Mouse (Mus musculus) embryonic fibroblast, embryonic 13.5 days (primary cell): Measurements from ENCODE around the gene Atp1a1. TPM values are rescaled to one million over a fixed set of nuclear protein-coding genes. Genes with fewer than 3 reads are reported as not detected.

ENCODE experiments used
- H3K27ac ChIP-seq: 2 replicates; pipeline ENCODE4 v1.5.1; 2012; ENCODE audit warnings: low read length, control low read depth, inconsistent platforms; ENCODE audit not compliant: insufficient read depth
- H3K4me1 ChIP-seq: 2 replicates; pipeline ENCODE4 v1.6.1; 2011; ENCODE audit warnings: low read length; ENCODE audit not compliant: control insufficient read depth, insufficient read depth
- H3K4me3 ChIP-seq: 2 replicates; pipeline ENCODE4 v1.5.1; 2011; ENCODE audit warnings: mild to moderate bottlenecking, control low read depth, low read length; ENCODE audit not compliant: insufficient read depth
- CTCF ChIP-seq: IDR thresholded peaks from 2 replicates; pipeline ENCODE4 v1.5.1; 2011; ENCODE audit warnings: mild to moderate bottlenecking, control low read depth, low read length, moderate library complexity, borderline replicate concordance; ENCODE audit not compliant: insufficient read depth
- POLR2A ChIP-seq: IDR thresholded peaks from 2 replicates; pipeline ENCODE4 v1.6.1; 2011; ENCODE audit warnings: low read depth, mild to moderate bottlenecking, control low read depth, low read length, moderate library complexity
- polyA plus RNA-seq: library from polyadenylated mRNA; stranded (reverse); fragments of >200 nt; gene quantifications from 2 replicates; pipeline ENCODE4 v1.2.4, GENCODE M21; 2011; ENCODE audit warnings: low read depth; ENCODE audit not compliant: missing spikeins, insufficient read length

The Atp1a1 gene
- polyA plus RNA-seq, 1 experiment, result 211 TPM

- no peak overlapping the region for H3K27ac ChIP-seq
- H3K4me3 ChIP-seq, result no peak overlapping the region
- TF ChIP-seq POLR2A, result no peak
- no peak for TF ChIP-seq CTCF
- H3K4me1 ChIP-seq, result no peaks in the 10 kb centered on the region
These were observed 12.5 kb upstream of the Atp1a1 start for GRCm38 (mm10) chr3:101617007-101617406.

- H3K4me3 ChIP-seq, result no peak overlapping the region
- H3K27ac ChIP-seq, result no peak overlapping the region
- TF ChIP-seq POLR2A, result no peak
- no peaks in the 10 kb centered on the region for H3K4me1 ChIP-seq
These were observed 11.4 kb upstream of the Atp1a1 start for GRCm38 (mm10) chr3:101615856-101616255.

GRCm38 (mm10) chr3:101611813-101612491, 7.5 kb upstream of the Atp1a1 start:
- no peak overlapping the region for H3K4me3 ChIP-seq
- H3K4me1 ChIP-seq, result no peaks in the 10 kb centered on the region
- TF ChIP-seq CTCF, result no peak
- H3K27ac ChIP-seq, result no peak overlapping the region

- no peaks in the 10 kb centered on the region for H3K4me1 ChIP-seq
- no peak overlapping the region for H3K4me3 ChIP-seq
- no peak overlapping the region for H3K27ac ChIP-seq
- TF ChIP-seq POLR2A (no peak), CTCF (no peak)
These were observed 6.7 kb upstream of the Atp1a1 start for GRCm38 (mm10) chr3:101611012-101611812.

GRCm38 (mm10) chr3:101609302-101609701, 4.8 kb upstream of the Atp1a1 start:
- no peak overlapping the region for H3K4me3 ChIP-seq
- no peak overlapping the region for H3K27ac ChIP-seq
- H3K4me1 ChIP-seq, result no peaks in the 10 kb centered on the region
- TF ChIP-seq CTCF, result no peak
- TF ChIP-seq POLR2A, result no peak

GRCm38 (mm10) chr3:101606861-101607455, 2.5 kb upstream of the Atp1a1 start:
- Histone ChIP-seq H3K4me3 (no peak overlapping the region), H3K4me1 (no peaks in the 10 kb centered on the region), H3K27ac (no peak overlapping the region)
- TF ChIP-seq CTCF (no peak), POLR2A (no peak)

GRCm38 (mm10) chr3:101605721-101606120, 1.2 kb upstream of the Atp1a1 start:
- Histone ChIP-seq H3K4me1 (peaks cover 6% of the 10 kb centered on the region; the same call in 1 of the 2 replicates), H3K27ac (no peak overlapping the region), H3K4me3 (no peak overlapping the region)
- TF ChIP-seq POLR2A (no peak), CTCF (no peak)

GRCm38 (mm10) chr3:101605291-101605690, 807 bp upstream of the Atp1a1 start:
- Histone ChIP-seq H3K4me3 (no peak overlapping the region), H3K4me1 (peaks cover 6% of the 10 kb centered on the region; the same call in 1 of the 2 replicates), H3K27ac (no peak overlapping the region)
- TF ChIP-seq POLR2A (no peak), CTCF (no peak)

- Histone ChIP-seq H3K4me1 (peaks cover 15% of the 10 kb centered on the region), H3K4me3 (peak overlapping the region; percentile 80), H3K27ac (peak overlapping the region; percentile 78)
- TF ChIP-seq CTCF, result 0 out of 2 replicates have a peak, but pooled peaks have one; percentile 1
- TF ChIP-seq POLR2A, result peak; percentile 70; the same call in 1 of the 2 replicates
These were observed 579 bp downstream of the Atp1a1 start for GRCm38 (mm10) chr3:101603661-101604549.
